Mouse (Mus musculus) frontal cortex, postnatal 36 days (tissue): ENCODE results near the gene Ncoa7.
A peak's percentile ranks its signal among the peaks of the same experiment; 100 is the strongest.
"Not testable (repeated sequence)": the region's sequence is repeated elsewhere in the genome, so short reads cannot be mapped to it uniquely, and the experiment has no call there.

Experiments used
- DNase-seq, 2 experiments: peaks; one replicate each; pipeline ENCODE4 v3.0.0; 2022; ENCODE audit warnings: low spot score in 2 of 2

The Ncoa7 gene

GRCm38 (mm10) chr10:30666580-30666979, 136.5 kb downstream of the Ncoa7 start:
- no peak for DNase-seq

GRCm38 (mm10) chr10:30660564-30661328, 142.4 kb downstream of the Ncoa7 start:
- peak in 1 of 2 experiments; percentile 11 for DNase-seq

GRCm38 (mm10) chr10:30655655-30656054, 147.5 kb downstream of the Ncoa7 start:
- DNase-seq: no peak

- no peak for DNase-seq
Observed at GRCm38 (mm10) chr10:30647681-30648080, 155.4 kb downstream of the Ncoa7 start.

GRCm38 (mm10) chr10:30638216-30638615, 164.9 kb downstream of the Ncoa7 start:
- no peak for DNase-seq

- DNase-seq: not testable (repeated sequence)
Observed at GRCm38 (mm10) chr10:30636474-30637154, 166.5 kb downstream of the Ncoa7 start.

- DNase-seq: no peak
Observed at GRCm38 (mm10) chr10:30632718-30633117, 170.4 kb downstream of the Ncoa7 start.

GRCm38 (mm10) chr10:30629977-30630376, 173.1 kb downstream of the Ncoa7 start:
- no peak for DNase-seq

GRCm38 (mm10) chr10:30629513-30629912, 173.6 kb downstream of the Ncoa7 start, which contains the start of gene Hint3:
TSS of gene Hint3 (minus strand) at chr10:30629632.
- no peak for DNase-seq

GRCm38 (mm10) chr10:30628444-30628843, 174.7 kb downstream of the Ncoa7 start:
- DNase-seq: not testable (repeated sequence)

- DNase-seq: no peak
Observed at GRCm38 (mm10) chr10:30627548-30627947, 175.6 kb downstream of the Ncoa7 start.

- DNase-seq: no peak
Observed at GRCm38 (mm10) chr10:30624161-30625019, 178.7 kb downstream of the Ncoa7 start.

- DNase-seq: no peak
Observed at GRCm38 (mm10) chr10:30622928-30623327, 180.2 kb downstream of the Ncoa7 start.

- no peak for DNase-seq
Observed at GRCm38 (mm10) chr10:30618918-30619210, 184.3 kb downstream of the Ncoa7 start.

GRCm38 (mm10) chr10:30618091-30618917, 184.8 kb downstream of the Ncoa7 start:
- peak; percentile 99 to 100 for DNase-seq

- DNase-seq: no peak
Observed at GRCm38 (mm10) chr10:30613039-30613438, 190.1 kb downstream of the Ncoa7 start.

GRCm38 (mm10) chr10:30609614-30610013, 193.5 kb downstream of the Ncoa7 start:
- no peak for DNase-seq

- no peak for DNase-seq
Observed at GRCm38 (mm10) chr10:30608109-30608508, 195.0 kb downstream of the Ncoa7 start.

GRCm38 (mm10) chr10:30600542-30600966, 202.6 kb downstream of the Ncoa7 start, which contains the start of gene Trmt11:
TSS of gene Trmt11 (minus strand) at chr10:30600749.
- DNase-seq: peak; percentile 91 to 92

- DNase-seq: peak in 1 of 2 experiments; percentile 13
Observed at GRCm38 (mm10) chr10:30600094-30600534, 203.0 kb downstream of the Ncoa7 start.

- peak in 1 of 2 experiments; percentile 39 for DNase-seq
Observed at GRCm38 (mm10) chr10:30587037-30587436, 216.1 kb downstream of the Ncoa7 start.
